In the genomic region with DNA sequence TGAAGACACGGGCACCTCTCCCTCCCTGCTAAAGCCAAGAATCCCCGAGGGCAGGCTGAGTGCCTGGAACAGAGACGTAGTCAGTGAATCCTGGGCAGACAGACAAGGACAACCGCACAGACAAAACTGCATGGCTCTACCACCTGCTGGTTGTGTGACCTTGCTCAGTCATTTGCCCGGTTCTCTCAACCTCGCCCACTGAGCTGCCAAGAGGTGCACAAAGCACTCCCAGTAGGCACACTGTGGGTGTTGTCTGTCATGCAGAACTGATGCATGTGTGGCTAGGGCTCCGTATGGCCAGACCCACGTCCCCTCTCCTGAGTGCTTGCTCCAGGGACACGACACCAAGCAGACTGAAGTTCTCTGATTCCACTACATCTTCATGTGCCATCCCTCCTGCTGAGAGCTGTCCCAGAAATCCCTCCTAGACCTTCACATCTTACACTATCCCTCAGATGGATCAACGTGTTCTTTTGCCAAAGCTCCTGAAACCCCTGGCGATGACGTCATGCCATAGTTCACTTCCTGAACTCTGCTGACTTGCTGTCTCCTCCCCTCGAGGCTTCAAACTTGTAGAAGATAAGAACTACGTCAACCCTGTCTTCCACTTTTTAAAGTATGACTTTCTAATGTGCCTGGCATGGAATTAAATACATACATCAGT, we compare ENCODE assay signal across 9 mouse cellular contexts. TPM values are rescaled to one million over a fixed set of nuclear protein-coding genes. Genes with fewer than 3 reads are reported as not detected.
DNase-seq lines count a peak whose midpoint lies in the region; ATAC-seq and TF ChIP-seq lines count a peak whose summit lies in the region.
"Had no signal": no experiment of that assay in that cellular context is flagged by ENCODE, and none has a peak within 500 bp of the region (broad histone marks: within the 10 kb centered on the region; RNA-seq: fewer than 3 reads in every experiment).

No protein-coding gene starts in this region.

- in situ Hi-C loops in ES-E14 (cut with MboI; ENCODE audit: low sequenced_read_pairs in 2 of 2, unreplicated experiment in 2 of 2) = no loop called here

- H3K4me3 ChIP-seq in kidney, embryonic 16.5 days (ENCODE audit: low read length) = no peak overlapping the region
- no peak overlapping the region for H3K4me3 ChIP-seq in kidney, adult 2 months (ENCODE audit: insufficient read depth, low read depth, low read length)
- H3K4me3 ChIP-seq in ES-E14 (ENCODE audit: insufficient read depth in 1 of 2, low read depth in 1 of 2, low read length in 2 of 2, poor library complexity in 1 of 2, severe bottlenecking in 1 of 2) = no peak overlapping the region
- H3K4me3 ChIP-seq in liver, embryonic 16.5 days (ENCODE audit: low read depth, low read length) = no peak overlapping the region
- H3K4me3 ChIP-seq: layer of hippocampus, adult 2 months had no signal

- H3K27me3 ChIP-seq in kidney, embryonic 16.5 days (ENCODE audit: insufficient read depth, low read length) = no peaks in the 10 kb centered on the region
- no peaks in the 10 kb centered on the region for H3K27me3 ChIP-seq in kidney, adult 2 months (replicated peaks; ENCODE audit: control insufficient read depth, insufficient read depth, low read length)
- H3K27me3 ChIP-seq in liver, embryonic 16.5 days (ENCODE audit: control insufficient read depth, insufficient read depth, low read depth, low read length) = no peaks in the 10 kb centered on the region

- H3K36me3 ChIP-seq in kidney, embryonic 16.5 days (ENCODE audit: insufficient read depth, low read length) = peaks cover 36% of the 10 kb centered on the region
- H3K36me3 ChIP-seq in kidney, adult 2 months (ENCODE audit: control insufficient read depth, insufficient read depth, low read length) = peaks cover 2% of the 10 kb centered on the region; the same call in 1 of the 2 replicates
- peaks cover 53% of the 10 kb centered on the region for H3K36me3 ChIP-seq in ES-E14 (ENCODE audit: control insufficient read depth, insufficient read depth, low read length, poor library complexity, severe bottlenecking)
- peaks cover 65% of the 10 kb centered on the region for H3K36me3 ChIP-seq in liver, embryonic 16.5 days (ENCODE audit: control insufficient read depth, insufficient read depth)

- H3K4me2 ChIP-seq in kidney, embryonic 16.5 days (replicated peaks; ENCODE audit: low read depth, low read length) = no peak overlapping the region
- H3K4me2 ChIP-seq in liver, embryonic 16.5 days (ENCODE audit: low read depth, low read length) = no peak overlapping the region; the same call in 1 of the 2 replicates

- peak; percentile 30; the same call in 1 of the 2 replicates for ATAC-seq in kidney, embryonic 16.5 days (ENCODE audit: low FRiP score, low TSS enrichment)
- peak; percentile 27; the same call in 1 of the 2 replicates for ATAC-seq in liver, embryonic 16.5 days (ENCODE audit: low read depth)

- H3K9me3 ChIP-seq in kidney, embryonic 16.5 days (ENCODE audit: low read length) = no peaks in the 10 kb centered on the region
- no peaks in the 10 kb centered on the region for H3K9me3 ChIP-seq in ES-E14 (ENCODE audit: control insufficient read depth, insufficient read depth, low read depth, low read length)
- no peaks in the 10 kb centered on the region for H3K9me3 ChIP-seq in liver, embryonic 16.5 days (replicated peaks; ENCODE audit: control insufficient read depth, low read length)

- 67% methylated on average over 14 of the region's 14 CpGs for WGBS in kidney, embryonic 16.5 days
- WGBS in kidney, adult 2 months = 66% methylated on average over 14 of the region's 14 CpGs
- 69% methylated on average over 14 of the region's 14 CpGs for WGBS in liver, embryonic 16.5 days (ENCODE audit: insufficient replicate concordance)

- peaks cover 15% of the 10 kb centered on the region for H3K4me1 ChIP-seq in kidney, embryonic 16.5 days (ENCODE audit: insufficient read depth, low read length)
- H3K4me1 ChIP-seq in kidney, adult 2 months (ENCODE audit: control insufficient read depth, insufficient read depth, low read length) = peaks cover 5% of the 10 kb centered on the region
- peaks cover 0 to 12% of the 10 kb centered on the region in 2 experiments; a peak in 2 of 4 replicates for H3K4me1 ChIP-seq in ES-E14 (ENCODE audit: control insufficient read depth in 2 of 2, insufficient read depth in 2 of 2, low read length in 2 of 2, poor library complexity in 1 of 2)
- H3K4me1 ChIP-seq in liver, embryonic 16.5 days (ENCODE audit: control insufficient read depth, low read depth, low read length) = peaks cover 29% of the 10 kb centered on the region

- no peak for TF ChIP-seq CTCF in kidney, adult 2 months (conservative IDR thresholded peaks at IDR 0.05; ENCODE audit: insufficient read depth, insufficient read length, low read depth, low read length)

- intact Hi-C loops in heart, postnatal 14 days (cut with DNase I) = no loop called here

- TF ChIP-seq POLR2A in kidney, adult 2 months (IDR thresholded peaks at IDR 0.05; ENCODE audit: low read depth, low read length) = no peak

- H3K27ac ChIP-seq in kidney, embryonic 16.5 days (ENCODE audit: low read length) = no peak overlapping the region
- no peak overlapping the region for H3K27ac ChIP-seq in kidney, adult 2 months (ENCODE audit: insufficient read depth, low read depth, low read length)
- no peak overlapping the region for H3K27ac ChIP-seq in ES-E14 (ENCODE audit: insufficient read depth, low read depth, low read length, poor library complexity, severe bottlenecking)
- peak overlapping the region; percentile 52; the same call in 1 of the 2 replicates for H3K27ac ChIP-seq in liver, embryonic 16.5 days (ENCODE audit: low read length)
- H3K27ac ChIP-seq: layer of hippocampus, adult 2 months had no signal

- DNase-seq in heart, adult 11 months = peak; percentile 89
- no peak for DNase-seq in heart, postnatal 14 days
- no peak for DNase-seq in kidney, adult 2 months
- DNase-seq in ES-E14 (ENCODE audit: low read depth, low spot score) = no peak
- DNase-seq in left cerebral cortex, adult 9 months (ENCODE audit: low spot score in 2 of 2) = no peak
- DNase-seq in layer of hippocampus, adult 9-10 months (ENCODE audit: low spot score) = no peak

- H3K9ac ChIP-seq in kidney, embryonic 16.5 days (replicated peaks; ENCODE audit: low read length) = no peak overlapping the region
- H3K9ac ChIP-seq in ES-E14 (ENCODE audit: insufficient read depth, low read depth, low read length, poor library complexity, severe bottlenecking) = no peak overlapping the region
- H3K9ac ChIP-seq in liver, embryonic 16.5 days (ENCODE audit: low read depth, low read length) = 0 out of 2 replicates have a peak overlapping the region, but pooled peaks have one; percentile 2

TF ChIP-seq in ES-E14, 5 proteins besides CTCF, POLR2A, EP300 and RAD21:
- TF ChIP-seq CHD2 (IDR thresholded peaks at IDR 0.05; ENCODE audit: low read depth, low read length) = 0 out of 2 replicates have a peak, but pooled peaks have one; percentile 15
- TF ChIP-seq ZNF384 (IDR thresholded peaks at IDR 0.05; ENCODE audit: low read depth, low read length) = no peak
- TF ChIP-seq MAFK (IDR thresholded peaks at IDR 0.05; ENCODE audit: insufficient read depth, low read depth, low read length) = no peak
- TF ChIP-seq ZC3H11A (IDR thresholded peaks at IDR 0.05; ENCODE audit: borderline replicate concordance, low read depth, low read length) = no peak
- no peak for TF ChIP-seq HCFC1 (IDR thresholded peaks at IDR 0.05; ENCODE audit: borderline replicate concordance, insufficient read depth, low read length)

RNA-seq across cellular contexts. Expression of gene Vangl1, which starts 45.6 kb away (rescaled TPM):
- 10 to 100 TPM; 19.0 to 20.0 TPM for total RNA-seq in heart, postnatal 14 days (2021)
- polyA plus RNA-seq in kidney, embryonic 16.5 days (2015; fragmentation: Nextera tagmentation; extraction: Ambion mirVana) = 21.1 and 21.7 TPM in 2 replicates
- 31.1 and 34.6 TPM in 2 replicates for polyA plus RNA-seq in kidney, adult 2 months (2012; rRNA removed)
- 119 and 167 TPM in 2 replicates for total RNA-seq in ES-E14 (2012; rRNA removed)
- polyA plus RNA-seq in liver, embryonic 16.5 days (2015; fragmentation: Nextera tagmentation; extraction: Ambion mirVana) = 54.6 and 59.3 TPM in 2 replicates
